Mouse (Mus musculus) cerebellum, postnatal 10 days (tissue): ENCODE results near the gene Npb.
A peak's percentile ranks its signal among the peaks of the same experiment; 100 is the strongest.
"Not testable (repeated sequence)": the region's sequence is repeated elsewhere in the genome, so short reads cannot be mapped to it uniquely, and the experiment has no call there.

ENCODE experiments used
- DNase-seq, 2 experiments: peaks; one replicate each; pipeline ENCODE4 v3.0.0; 2021; ENCODE audit warnings: mixed read lengths in 2 of 2

The Npb gene

GRCm38 (mm10) chr11:120580190-120580589, 28.1 kb upstream of the Npb start:
- peak; percentile 36 to 38 for DNase-seq

DNA sequence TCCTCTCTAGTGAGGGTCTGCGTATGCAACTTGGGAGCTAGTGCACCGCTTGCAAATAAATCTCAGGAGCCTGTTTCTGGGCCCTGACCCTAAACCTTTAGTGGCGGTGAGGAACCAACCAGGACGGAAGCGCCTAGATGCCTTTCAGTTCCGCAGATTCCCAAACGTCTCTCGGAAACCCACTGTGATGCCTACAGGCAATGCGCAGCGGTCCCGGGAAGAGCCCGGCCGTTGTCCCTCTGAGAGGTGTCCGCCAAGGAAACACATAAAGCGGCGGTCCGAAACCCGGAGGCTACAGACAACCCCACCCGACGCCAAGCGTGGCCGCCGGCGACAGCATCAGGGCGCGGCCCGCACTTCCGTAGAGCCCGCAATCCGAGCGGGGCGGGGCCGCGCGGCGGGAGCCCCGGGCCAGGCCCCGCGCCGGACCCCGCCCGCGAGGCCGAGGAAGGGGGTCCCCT, 27.4 kb upstream of the Npb start:
- DNase-seq: peak; percentile 56 to 61

GRCm38 (mm10) chr11:120581490-120582267, 26.6 kb upstream of the Npb start, which contains the start of gene Arhgdia:
Gene Arhgdia (minus strand): TSS chr11:120581624.
- peak; percentile 95 to 96 for DNase-seq

GRCm38 (mm10) chr11:120582268-120582981, 25.9 kb upstream of the Npb start:
- DNase-seq: peak; percentile 60 to 67

GRCm38 (mm10) chr11:120582982-120583293, 25.3 kb upstream of the Npb start:
- not testable (repeated sequence) for DNase-seq

DNA sequence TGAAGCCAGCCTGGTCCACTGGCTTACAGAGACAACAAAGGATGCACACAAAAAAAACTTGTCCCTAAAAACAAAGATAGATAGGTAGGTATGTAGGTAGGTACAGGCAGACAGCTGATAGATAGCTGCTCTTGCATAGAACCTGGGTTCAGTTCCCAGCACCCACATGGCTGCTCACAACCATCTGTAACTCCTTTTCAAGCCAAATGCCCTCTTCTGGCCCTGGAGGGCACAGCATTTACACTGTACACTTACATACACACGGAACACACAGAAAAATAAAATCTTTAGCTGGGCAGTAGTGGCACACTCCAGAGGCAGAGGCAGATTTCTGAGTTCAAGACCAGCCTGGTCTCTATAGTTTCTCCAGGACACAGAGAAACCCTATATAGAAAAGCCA, 24.3 kb upstream of the Npb start:
- DNase-seq: no peak

DNA sequence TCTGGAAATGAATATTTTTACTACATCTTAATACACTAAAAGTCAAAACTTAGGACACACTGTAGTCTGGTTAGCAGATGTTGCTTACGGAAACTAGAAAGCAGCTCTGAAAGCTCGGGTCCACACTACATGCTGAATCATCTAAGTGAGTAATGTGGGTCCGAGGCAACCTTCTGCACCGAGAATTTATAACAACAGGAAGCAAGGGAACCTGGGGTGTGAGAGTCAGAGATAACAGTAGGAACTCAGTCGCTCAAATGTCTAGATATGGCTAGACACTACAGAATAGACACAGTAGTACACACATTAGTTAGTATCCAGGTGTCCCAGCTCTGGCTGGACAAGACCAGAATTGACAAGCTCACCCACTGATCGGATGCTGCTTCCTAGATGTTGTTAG, 19.7 kb upstream of the Npb start:
- DNase-seq: no peak

DNA sequence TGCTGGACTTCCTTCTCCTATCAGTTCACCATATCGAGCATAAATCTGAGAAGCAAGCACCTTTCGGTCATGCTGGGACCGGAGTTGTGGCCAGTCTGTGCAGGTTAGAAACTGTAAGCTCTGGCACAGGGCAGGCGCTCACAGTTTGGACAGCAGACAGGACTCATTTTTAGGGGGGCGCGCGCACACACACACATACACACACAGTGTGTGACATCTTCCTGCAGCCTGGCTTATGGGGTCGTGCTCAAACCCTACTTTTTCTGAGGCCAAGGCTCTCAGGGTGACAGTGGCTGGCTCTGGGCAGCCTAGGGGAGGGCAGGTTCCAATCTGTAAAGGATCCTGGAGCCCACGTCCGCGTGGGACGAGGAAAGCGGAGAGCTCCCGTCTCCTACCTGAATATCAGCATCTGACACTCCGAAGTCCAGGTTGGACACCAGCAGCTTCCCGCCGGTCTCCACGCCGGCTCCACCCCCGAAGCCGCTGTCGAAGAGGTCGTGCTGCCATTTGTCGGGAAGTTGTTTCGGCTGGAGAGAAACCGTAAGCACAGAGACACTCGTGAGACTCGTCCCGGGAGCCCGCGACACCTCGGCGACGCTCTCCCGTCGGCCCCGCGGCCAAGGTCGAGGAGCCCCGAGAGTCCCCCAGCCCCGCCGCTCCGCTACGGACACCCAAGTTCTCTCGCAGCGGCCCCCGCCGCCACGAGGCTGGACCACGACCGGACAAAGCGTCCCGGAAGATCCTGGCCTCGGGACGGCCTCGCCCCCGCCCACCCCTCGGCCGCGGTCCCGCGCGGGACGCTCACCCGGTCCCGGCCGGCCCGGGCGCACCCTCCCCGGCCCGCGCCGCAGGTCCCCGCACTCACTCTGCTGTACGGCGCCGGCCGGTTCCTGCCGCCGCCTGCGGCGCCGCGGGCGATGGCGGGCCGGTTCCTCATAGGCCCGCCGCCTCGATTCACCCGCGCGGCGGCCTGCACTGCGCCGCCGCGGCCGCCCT, 10.7 kb upstream of the Npb start:
- DNase-seq: peak; percentile 35 to 44

- peak; percentile 96 to 97 for DNase-seq
These were observed 9.8 kb upstream of the Npb start, which contains the start of the genes Alyref and Anapc11 for GRCm38 (mm10) chr11:120598283-120598989. Gene Alyref (minus strand): TSS chr11:120598365. Gene Anapc11 (plus strand): TSS chr11:120598421.

DNA sequence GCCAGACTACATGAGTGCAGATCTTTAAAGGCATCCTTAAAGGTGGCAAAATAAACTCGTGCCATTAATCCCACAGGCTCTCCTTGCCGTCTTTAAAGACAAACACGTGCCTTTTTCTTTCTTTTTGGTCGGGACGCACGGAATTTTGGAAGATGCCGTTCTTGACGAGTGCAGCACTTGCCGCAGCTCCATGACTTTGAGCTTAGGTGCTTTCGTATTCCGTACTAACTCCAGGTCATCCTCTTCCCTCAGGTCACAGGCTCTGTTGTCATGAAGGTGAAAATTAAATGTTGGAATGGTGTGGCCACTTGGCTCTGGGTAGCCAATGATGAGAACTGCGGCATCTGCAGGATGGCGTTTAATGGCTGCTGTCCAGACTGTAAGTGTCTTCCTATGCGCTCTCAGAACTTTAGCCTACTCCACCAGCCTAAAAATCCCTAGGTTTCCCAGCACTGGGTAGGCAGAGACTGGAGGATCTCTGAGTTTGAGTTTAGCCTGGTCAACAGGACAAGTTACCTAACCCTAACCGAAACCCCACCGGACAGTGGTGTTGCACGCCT, 9.2 kb upstream of the Npb start:
- no peak for DNase-seq

GRCm38 (mm10) chr11:120600716-120601115, 7.6 kb upstream of the Npb start:
- no peak for DNase-seq

DNA sequence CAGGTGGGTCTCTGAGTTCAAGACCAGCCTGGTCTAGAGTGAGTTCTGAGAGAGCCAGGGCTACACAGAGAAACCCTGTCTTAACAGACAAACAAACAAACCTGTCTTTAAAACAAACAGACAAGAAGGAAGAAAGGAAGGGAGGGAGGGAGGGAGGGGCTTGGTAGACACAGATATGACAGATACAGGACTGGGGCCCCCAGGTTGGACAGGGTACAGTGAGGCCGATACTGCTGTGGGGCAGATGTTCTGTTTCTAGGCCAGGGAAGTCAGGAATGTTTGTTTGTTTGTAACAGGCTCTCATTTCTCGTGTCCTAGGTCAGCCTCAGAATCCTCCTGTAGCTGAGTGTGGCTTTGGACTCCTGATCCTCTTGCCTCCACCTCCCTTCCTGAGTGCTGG, 4.7 kb upstream of the Npb start:
- DNase-seq: no peak

DNA sequence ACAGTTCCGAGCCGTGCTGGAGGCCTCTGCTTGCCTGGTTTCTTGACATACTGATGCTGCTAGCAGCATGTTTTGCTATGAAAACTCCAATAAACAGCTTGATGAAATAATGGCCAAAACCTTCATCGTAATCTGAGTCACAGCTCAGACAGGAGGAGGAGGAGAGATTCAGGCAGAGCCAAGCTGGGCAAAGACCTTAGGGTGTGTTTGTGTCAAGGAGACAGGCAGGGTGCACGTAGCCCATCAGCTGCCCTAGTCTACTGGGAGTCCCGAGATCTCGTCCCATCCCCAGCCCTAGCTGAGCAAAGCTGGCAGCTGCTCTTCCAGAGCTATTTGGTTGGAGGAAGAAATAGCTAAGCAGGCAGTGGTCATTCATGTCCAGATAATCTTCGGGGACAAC, 2.6 kb upstream of the Npb start:
- DNase-seq: no peak

GRCm38 (mm10) chr11:120606764-120607163, 1.5 kb upstream of the Npb start:
- DNase-seq: no peak

DNA sequence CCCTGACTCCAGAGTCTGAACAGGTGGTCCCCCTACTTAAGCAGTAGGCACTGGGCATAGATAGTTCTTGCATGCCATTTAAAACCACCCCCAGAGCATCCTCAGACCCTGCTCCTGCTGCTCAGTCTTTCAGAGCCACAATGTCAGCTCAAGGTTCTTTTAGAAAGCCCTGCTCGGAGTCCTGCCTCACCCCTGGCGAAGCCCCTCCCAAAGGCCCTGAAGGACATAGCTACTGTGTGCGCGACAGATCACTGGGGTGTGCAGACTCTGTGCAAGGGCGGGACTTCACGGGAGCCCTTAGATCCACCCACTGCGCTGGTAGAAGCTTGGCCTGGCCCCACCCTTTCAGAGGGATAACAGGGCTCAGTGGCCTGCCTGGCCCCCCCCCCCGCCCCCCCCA, 973 bp downstream of the Npb start:
- no peak for DNase-seq

DNA sequence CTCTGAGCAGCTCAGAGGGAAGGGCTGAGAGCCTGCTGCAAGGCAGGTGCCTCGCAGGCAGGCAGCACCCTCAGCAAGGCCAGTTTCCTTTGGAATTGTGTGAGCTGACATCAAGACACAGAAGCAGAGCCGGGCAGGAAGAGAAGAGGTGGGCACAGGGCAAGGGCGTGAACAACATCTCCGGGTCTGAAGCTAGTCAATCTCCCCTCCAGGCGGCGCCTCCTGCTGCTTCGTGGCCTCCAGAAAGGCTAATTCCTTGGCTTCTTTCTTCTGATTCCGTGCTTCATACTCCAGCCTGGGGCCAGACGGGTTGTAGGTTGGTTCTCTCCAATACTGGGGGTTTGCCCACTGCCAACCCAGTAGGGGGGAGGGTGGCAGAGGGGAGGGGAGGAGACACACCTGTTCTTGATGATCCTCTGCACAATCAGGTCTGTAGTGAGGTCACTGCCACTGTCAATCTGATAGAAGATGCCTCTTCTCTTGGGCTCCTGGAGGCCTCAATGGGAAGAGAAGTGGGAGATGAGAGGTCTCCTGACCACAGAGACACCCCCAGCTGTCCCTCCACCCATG, 2.3 kb downstream of the Npb start:
- peak in 1 of 2 experiments; percentile 21 for DNase-seq

DNA sequence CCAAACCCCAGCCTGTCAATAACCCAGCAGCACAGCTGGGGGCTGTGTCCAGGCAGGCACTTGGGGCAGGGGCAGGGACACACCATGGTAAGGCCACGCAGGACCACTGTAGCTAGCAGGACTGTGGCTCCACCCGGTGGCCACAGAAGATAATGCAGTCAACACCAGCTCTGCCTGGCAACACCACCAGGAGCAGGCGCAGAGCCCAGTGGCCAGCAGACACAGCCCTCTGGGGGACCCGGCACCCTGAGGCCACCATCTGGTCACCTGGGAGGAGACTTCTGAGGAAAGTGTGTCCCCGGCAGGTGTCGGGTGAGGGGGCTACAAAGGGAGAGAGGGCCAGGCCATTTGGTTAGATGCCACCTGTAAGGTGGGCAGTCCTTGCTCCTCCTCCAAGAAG, 4.5 kb downstream of the Npb start:
- DNase-seq: peak; percentile 96 to 97

GRCm38 (mm10) chr11:120613481-120613972, 5.2 kb downstream of the Npb start:
- peak in 1 of 2 experiments; percentile 27 for DNase-seq

- peak in 1 of 2 experiments; percentile 32 for DNase-seq
These were observed 5.7 kb downstream of the Npb start for GRCm38 (mm10) chr11:120613976-120614375.

GRCm38 (mm10) chr11:120615167-120615566, 6.9 kb downstream of the Npb start:
- peak in 1 of 2 experiments; percentile 26 for DNase-seq

DNA sequence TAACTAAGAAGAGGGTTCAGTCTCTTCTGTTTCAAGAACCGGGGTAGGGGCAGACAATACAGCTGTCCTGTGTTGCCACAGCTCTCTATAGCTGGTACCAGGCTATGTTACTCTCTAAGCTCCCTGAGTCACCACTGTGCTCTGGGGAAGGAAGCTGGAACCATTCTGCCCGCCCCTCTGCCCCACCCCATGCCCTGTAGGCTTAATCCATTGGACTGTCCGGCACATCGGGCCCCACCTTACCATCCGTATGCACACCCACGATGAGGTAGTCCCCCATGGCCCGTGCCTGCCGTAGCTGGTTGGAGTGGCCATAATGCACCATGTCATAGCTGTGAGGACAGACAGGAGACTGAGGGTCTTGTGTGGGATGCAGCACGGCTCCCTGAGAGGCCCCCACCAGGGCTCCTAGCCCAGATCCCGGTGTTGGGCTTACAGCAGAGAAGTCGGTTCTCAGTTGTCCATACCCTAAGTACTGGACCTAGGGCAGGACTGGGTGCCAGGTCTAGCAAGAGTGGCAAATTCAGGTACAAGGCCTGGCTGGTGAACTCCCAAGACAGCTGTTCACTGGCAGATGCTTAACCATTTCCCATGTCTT, 7.4 kb downstream of the Npb start:
- DNase-seq: peak in 1 of 2 experiments; percentile 17
